Mouse (Mus musculus) neural tube, embryonic 15.5 days (tissue): ENCODE results near the gene 4930404H24Rik. TPM values are rescaled to one million over a fixed set of nuclear protein-coding genes. Genes with fewer than 3 reads are reported as not detected.
"Not testable (repeated sequence)": the region's sequence is repeated elsewhere in the genome, so short reads cannot be mapped to it uniquely, and the experiment has no call there.

ENCODE experiments used
- ATAC-seq: fragments of 200-750 bp; cut with Nextera tagmentation; 2 replicates; pipeline ENCODE4 v1.8.0; 2017; ENCODE audit warnings: mild to moderate bottlenecking, moderate TSS enrichment, moderate library complexity; ENCODE audit not compliant: low FRiP score
- H3K27ac ChIP-seq: fragments of 300-500 bp; sonication (generic); replicated peaks from 2 replicates; pipeline ENCODE4 v1.5.1; 2015; ENCODE audit warnings: mild to moderate bottlenecking, inconsistent platforms
- H3K27me3 ChIP-seq: fragments of 300-500 bp; sonication (generic); replicated peaks from 2 replicates; pipeline ENCODE4 v1.6.1; 2015; ENCODE audit warnings: inconsistent platforms
- H3K36me3 ChIP-seq: fragments of 300-500 bp; sonication (generic); 2 replicates; pipeline ENCODE4 v1.6.1; 2015; ENCODE audit warnings: inconsistent platforms
- H3K4me1 ChIP-seq: fragments of 300-500 bp; sonication (generic); 2 replicates; pipeline ENCODE4 v1.6.1; 2015; ENCODE audit warnings: inconsistent platforms
- H3K4me2 ChIP-seq: fragments of 300-500 bp; sonication (generic); 2 replicates; pipeline ENCODE4 v1.6.1; 2015; ENCODE audit warnings: inconsistent platforms, mild to moderate bottlenecking, moderate library complexity
- H3K4me3 ChIP-seq: fragments of 300-500 bp; sonication (generic); replicated peaks from 2 replicates; pipeline ENCODE4 v1.5.1; 2015; ENCODE audit warnings: mild to moderate bottlenecking, inconsistent platforms
- H3K9ac ChIP-seq: fragments of 300-500 bp; sonication (generic); replicated peaks from 2 replicates; pipeline ENCODE4 v1.6.1; 2015; ENCODE audit warnings: mild to moderate bottlenecking, inconsistent platforms
- H3K9me3 ChIP-seq: fragments of 300-500 bp; sonication (generic); replicated peaks from 2 replicates; pipeline ENCODE4 v1.6.1; 2016; ENCODE audit warnings: inconsistent platforms
- WGBS: fragments of 180-500 bp; shearing (Covaris S2); methylation state at CpG from one replicate; pipeline ENCODE4 v1.1.7; 2015; ENCODE audit warnings: mixed read lengths; 5-methylcytosine and 5-hydroxymethylcytosine counted together
- polyA plus RNA-seq: library from polyadenylated mRNA; unstranded; fragments of >200 nt; fragmentation: Nextera tagmentation; extraction: Ambion mirVana; gene quantifications from 2 replicates; pipeline ENCODE4 v1.2.1, GENCODE M21; 2015

Gene 4930404H24Rik
- polyA plus RNA-seq, 1 experiment from 2014 or later: not detected

- H3K4me2 ChIP-seq, H3K27me3 ChIP-seq, H3K9ac ChIP-seq, ATAC-seq, H3K27ac ChIP-seq, H3K4me3 ChIP-seq, H3K36me3 ChIP-seq, H3K9me3 ChIP-seq: not testable (repeated sequence)
- peaks cover 63% of the 10 kb centered on the region for H3K4me1 ChIP-seq
- 95% methylated on average over 4 of the region's 4 CpGs for WGBS
These were observed 2.8 kb downstream of the 4930404H24Rik start for GRCm38 (mm10) chr2:153495391-153495790.

- H3K4me3 ChIP-seq: no peak overlapping the region
- WGBS: 84% methylated on average over 4 of the region's 4 CpGs
- no peak overlapping the region for H3K4me2 ChIP-seq
- no peak for ATAC-seq
- no peaks in the 10 kb centered on the region for H3K36me3 ChIP-seq
- H3K27ac ChIP-seq: 0 out of 2 replicates have a peak overlapping the region, but pooled peaks have one; percentile 23
- H3K9me3 ChIP-seq: no peaks in the 10 kb centered on the region
- peaks cover 59% of the 10 kb centered on the region for H3K4me1 ChIP-seq
- H3K9ac ChIP-seq: no peak overlapping the region
- H3K27me3 ChIP-seq: no peaks in the 10 kb centered on the region
These were observed 3.2 kb downstream of the 4930404H24Rik start for GRCm38 (mm10) chr2:153495818-153496217.

GRCm38 (mm10) chr2:153496301-153496700 is 3.7 kb downstream of the 4930404H24Rik start:
- Histone ChIP-seq H3K36me3 (no peaks in the 10 kb centered on the region), H3K4me3 (no peak overlapping the region), H3K27me3 (0 out of 2 replicates have a peak, but pooled peaks cover 2% of the 10 kb centered on the region), H3K9ac (no peak overlapping the region), H3K4me1 (peaks cover 55% of the 10 kb centered on the region), H3K4me2 (no peak overlapping the region), H3K9me3 (no peaks in the 10 kb centered on the region), H3K27ac (0 out of 2 replicates have a peak overlapping the region, but pooled peaks have one; percentile 54)
- WGBS: 79% methylated on average over 6 of the region's 6 CpGs
- ATAC-seq: no peak

- 20% methylated on average over 13 of the region's 13 CpGs for WGBS
- H3K4me2 ChIP-seq: no peak overlapping the region
- 0 out of 2 replicates have a peak, but pooled peaks cover 2% of the 10 kb centered on the region for H3K27me3 ChIP-seq
- no peaks in the 10 kb centered on the region for H3K9me3 ChIP-seq
- 0 out of 2 replicates have a peak overlapping the region, but pooled peaks have one; percentile 4 for H3K9ac ChIP-seq
- H3K4me1 ChIP-seq: peaks cover 49% of the 10 kb centered on the region
- H3K27ac ChIP-seq: peak overlapping the region; percentile 54; the same call in 1 of the 2 replicates
- H3K4me3 ChIP-seq: no peak overlapping the region
- H3K36me3 ChIP-seq: no peaks in the 10 kb centered on the region
- ATAC-seq: no peak
These were observed 4.3 kb downstream of the 4930404H24Rik start for GRCm38 (mm10) chr2:153496898-153497297.

- Histone ChIP-seq H3K4me2 (no peak overlapping the region), H3K27ac (no peak overlapping the region), H3K4me3 (no peak overlapping the region), H3K4me1 (peaks cover 32% of the 10 kb centered on the region), H3K9ac (no peak overlapping the region), H3K36me3 (no peaks in the 10 kb centered on the region), H3K9me3 (no peaks in the 10 kb centered on the region), H3K27me3 (0 out of 2 replicates have a peak, but pooled peaks cover 2% of the 10 kb centered on the region)
- ATAC-seq: no peak
- 54% methylated on average over 4 of the region's 4 CpGs for WGBS
These were observed 6.6 kb downstream of the 4930404H24Rik start for GRCm38 (mm10) chr2:153499154-153499553.

- H3K27me3 ChIP-seq: no peaks in the 10 kb centered on the region
- no peaks in the 10 kb centered on the region for H3K9me3 ChIP-seq
- H3K9ac ChIP-seq: no peak overlapping the region
- no peak overlapping the region for H3K4me2 ChIP-seq
- WGBS: 85% methylated on average over 5 of the region's 5 CpGs
- H3K4me3 ChIP-seq: no peak overlapping the region
- no peaks in the 10 kb centered on the region for H3K36me3 ChIP-seq
- H3K27ac ChIP-seq: no peak overlapping the region
- ATAC-seq: no peak
- H3K4me1 ChIP-seq: peaks cover 32% of the 10 kb centered on the region
These were observed 13.8 kb downstream of the 4930404H24Rik start for GRCm38 (mm10) chr2:153506385-153506784.

GRCm38 (mm10) chr2:153507969-153508368 is 15.4 kb downstream of the 4930404H24Rik start:
- peaks cover 48% of the 10 kb centered on the region for H3K4me1 ChIP-seq
- WGBS: 97% methylated on average over 2 of the region's 2 CpGs
- H3K27me3 ChIP-seq: no peaks in the 10 kb centered on the region
- H3K36me3 ChIP-seq: no peaks in the 10 kb centered on the region
- no peak overlapping the region for H3K27ac ChIP-seq
- no peak overlapping the region for H3K4me2 ChIP-seq
- ATAC-seq: no peak
- no peaks in the 10 kb centered on the region for H3K9me3 ChIP-seq
- H3K4me3 ChIP-seq: no peak overlapping the region
- no peak overlapping the region for H3K9ac ChIP-seq

GRCm38 (mm10) chr2:153508405-153508804 is 15.8 kb downstream of the 4930404H24Rik start:
- no peaks in the 10 kb centered on the region for H3K9me3 ChIP-seq
- H3K36me3 ChIP-seq: no peaks in the 10 kb centered on the region
- H3K27ac ChIP-seq: peak overlapping the region; percentile 75
- ATAC-seq: 0 out of 2 replicates have a peak, but pooled peaks have one; percentile 16
- H3K4me1 ChIP-seq: peaks cover 48% of the 10 kb centered on the region
- no peak overlapping the region for H3K4me2 ChIP-seq
- no peak overlapping the region for H3K9ac ChIP-seq
- WGBS: 40% methylated on average over 3 of the region's 3 CpGs
- H3K4me3 ChIP-seq: no peak overlapping the region
- H3K27me3 ChIP-seq: no peaks in the 10 kb centered on the region

GRCm38 (mm10) chr2:153509211-153510029 is 16.8 kb downstream of the 4930404H24Rik start:
- H3K27me3 ChIP-seq: no peaks in the 10 kb centered on the region
- H3K9ac ChIP-seq: 0 out of 2 replicates have a peak overlapping the region, but pooled peaks have one; percentile 6
- peak overlapping the region; percentile 26 for H3K4me2 ChIP-seq
- 6% methylated on average over 18 of the region's 18 CpGs for WGBS
- H3K27ac ChIP-seq: peak overlapping the region; percentile 75
- H3K9me3 ChIP-seq: no peaks in the 10 kb centered on the region
- no peaks in the 10 kb centered on the region for H3K36me3 ChIP-seq
- no peak overlapping the region for H3K4me3 ChIP-seq
- peak; percentile 59 for ATAC-seq
- peaks cover 48% of the 10 kb centered on the region for H3K4me1 ChIP-seq

GRCm38 (mm10) chr2:153510136-153510535 is 17.5 kb downstream of the 4930404H24Rik start:
- Histone ChIP-seq H3K9me3 (no peaks in the 10 kb centered on the region), H3K27me3 (no peaks in the 10 kb centered on the region), H3K27ac (no peak overlapping the region), H3K4me2 (no peak overlapping the region), H3K36me3 (no peaks in the 10 kb centered on the region), H3K4me3 (no peak overlapping the region), H3K4me1 (peaks cover 48% of the 10 kb centered on the region), H3K9ac (no peak overlapping the region)
- no peak for ATAC-seq
- WGBS: 80% methylated on average over 8 of the region's 8 CpGs

- H3K9me3 ChIP-seq: no peaks in the 10 kb centered on the region
- no peak overlapping the region for H3K4me2 ChIP-seq
- 36% methylated on average over 6 of the region's 6 CpGs for WGBS
- no peak overlapping the region for H3K9ac ChIP-seq
- H3K4me3 ChIP-seq: no peak overlapping the region
- H3K4me1 ChIP-seq: peaks cover 54% of the 10 kb centered on the region
- no peaks in the 10 kb centered on the region for H3K36me3 ChIP-seq
- no peak for ATAC-seq
- no peaks in the 10 kb centered on the region for H3K27me3 ChIP-seq
- H3K27ac ChIP-seq: no peak overlapping the region
These were observed 19.0 kb downstream of the 4930404H24Rik start for GRCm38 (mm10) chr2:153511562-153511961.
